Mouse (Mus musculus) hindbrain, embryonic 13.5 days (tissue): ENCODE results near the gene Thrb. TPM values are rescaled to one million over a fixed set of nuclear protein-coding genes. Genes with fewer than 3 reads are reported as not detected.

Experiments
- ATAC-seq: fragments of 200-750 bp; cut with Nextera tagmentation; 2 replicates; pipeline ENCODE4 v1.8.0; 2017; ENCODE audit warnings: moderate TSS enrichment; ENCODE audit not compliant: low FRiP score
- H3K27ac ChIP-seq: fragments of 300-500 bp; sonication (generic); 2 replicates; pipeline ENCODE4 v1.5.1; 2015; ENCODE audit warnings: inconsistent platforms, mild to moderate bottlenecking, moderate library complexity
- H3K27me3 ChIP-seq: fragments of 300-500 bp; sonication (generic); 2 replicates; pipeline ENCODE4 v1.6.1; 2015; ENCODE audit warnings: mild to moderate bottlenecking, inconsistent platforms
- H3K36me3 ChIP-seq: fragments of 300-500 bp; sonication (generic); 2 replicates; pipeline ENCODE4 v1.6.1; 2015; ENCODE audit warnings: mild to moderate bottlenecking, inconsistent platforms
- H3K4me1 ChIP-seq: fragments of 300-500 bp; sonication (generic); replicated peaks from 2 replicates; pipeline ENCODE4 v1.6.1; 2015; ENCODE audit warnings: inconsistent platforms
- H3K4me2 ChIP-seq: fragments of 300-500 bp; sonication (generic); 2 replicates; pipeline ENCODE4 v1.6.1; 2015; ENCODE audit warnings: inconsistent platforms, mild to moderate bottlenecking, moderate library complexity
- H3K4me3 ChIP-seq: fragments of 300-500 bp; sonication (generic); 2 replicates; pipeline ENCODE4 v1.5.1; 2015; ENCODE audit warnings: mild to moderate bottlenecking, inconsistent platforms
- H3K9ac ChIP-seq: fragments of 300-500 bp; sonication (generic); 2 replicates; pipeline ENCODE4 v1.6.1; 2015; ENCODE audit warnings: mild to moderate bottlenecking, inconsistent platforms
- H3K9me3 ChIP-seq: fragments of 300-500 bp; sonication (generic); 2 replicates; pipeline ENCODE4 v1.6.1; 2016; ENCODE audit warnings: inconsistent platforms
- WGBS: fragments of 180-500 bp; shearing (Covaris S2); methylation state at CpG from one replicate; pipeline ENCODE4 v1.1.7; 2015; 5-methylcytosine and 5-hydroxymethylcytosine counted together
- polyA plus RNA-seq: library from polyadenylated mRNA; unstranded; fragments of >200 nt; fragmentation: Nextera tagmentation; extraction: Ambion mirVana; gene quantifications from 2 replicates; pipeline ENCODE4 v1.2.1, GENCODE M21; 2015

Gene Thrb
- polyA plus RNA-seq, 1 experiment from 2014 or later: 0.92 TPM

- Histone ChIP-seq H3K4me1 (no peaks in the 10 kb centered on the region), H3K27me3 (no peaks in the 10 kb centered on the region), H3K9ac (no peak overlapping the region), H3K4me2 (no peak overlapping the region), H3K4me3 (no peak overlapping the region), H3K36me3 (no peaks in the 10 kb centered on the region), H3K9me3 (no peaks in the 10 kb centered on the region), H3K27ac (no peak overlapping the region)
- 93% methylated on average over 1 of the region's 1 CpGs for WGBS
- no peak for ATAC-seq
These were observed 14.3 kb downstream of the Thrb start for GRCm38 (mm10) chr14:17674335-17674734.

GRCm38 (mm10) chr14:17675214-17675613 is 15.2 kb downstream of the Thrb start:
- Histone ChIP-seq H3K4me3 (no peak overlapping the region), H3K36me3 (no peaks in the 10 kb centered on the region), H3K27me3 (no peaks in the 10 kb centered on the region), H3K9ac (no peak overlapping the region), H3K4me1 (no peaks in the 10 kb centered on the region), H3K27ac (no peak overlapping the region), H3K9me3 (no peaks in the 10 kb centered on the region), H3K4me2 (no peak overlapping the region)
- ATAC-seq: no peak
- WGBS: 98% methylated on average over 3 of the region's 3 CpGs

GRCm38 (mm10) chr14:17681479-17681878 is 21.4 kb downstream of the Thrb start:
- Histone ChIP-seq H3K4me3 (no peak overlapping the region), H3K4me2 (no peak overlapping the region), H3K9me3 (no peaks in the 10 kb centered on the region), H3K27ac (no peak overlapping the region), H3K36me3 (no peaks in the 10 kb centered on the region), H3K27me3 (no peaks in the 10 kb centered on the region), H3K9ac (no peak overlapping the region), H3K4me1 (no peaks in the 10 kb centered on the region)
- ATAC-seq: no peak

- Histone ChIP-seq H3K4me3 (no peak overlapping the region), H3K27ac (no peak overlapping the region), H3K36me3 (no peaks in the 10 kb centered on the region), H3K9me3 (no peaks in the 10 kb centered on the region), H3K9ac (no peak overlapping the region), H3K4me2 (no peak overlapping the region), H3K27me3 (no peaks in the 10 kb centered on the region), H3K4me1 (no peaks in the 10 kb centered on the region)
- 68% methylated on average over 1 of the region's 1 CpGs for WGBS
- ATAC-seq: no peak
These were observed 24.8 kb downstream of the Thrb start for GRCm38 (mm10) chr14:17684881-17685280.

GRCm38 (mm10) chr14:17685491-17685890 is 25.4 kb downstream of the Thrb start:
- Histone ChIP-seq H3K36me3 (no peaks in the 10 kb centered on the region), H3K27me3 (no peaks in the 10 kb centered on the region), H3K9me3 (no peaks in the 10 kb centered on the region), H3K9ac (no peak overlapping the region), H3K27ac (no peak overlapping the region), H3K4me3 (no peak overlapping the region), H3K4me1 (no peaks in the 10 kb centered on the region), H3K4me2 (no peak overlapping the region)
- WGBS: 100% methylated on average over 3 of the region's 3 CpGs
- no peak for ATAC-seq

GRCm38 (mm10) chr14:17686939-17687338 is 26.9 kb downstream of the Thrb start:
- Histone ChIP-seq H3K27ac (no peak overlapping the region), H3K36me3 (no peaks in the 10 kb centered on the region), H3K4me1 (no peaks in the 10 kb centered on the region), H3K9ac (no peak overlapping the region), H3K4me2 (no peak overlapping the region), H3K27me3 (no peaks in the 10 kb centered on the region), H3K4me3 (no peak overlapping the region), H3K9me3 (no peaks in the 10 kb centered on the region)
- 88% methylated on average over 3 of the region's 3 CpGs for WGBS
- ATAC-seq: no peak

- 81% methylated on average over 1 of the region's 1 CpGs for WGBS
- no peak overlapping the region for H3K27ac ChIP-seq
- no peak for ATAC-seq
- H3K4me3 ChIP-seq: no peak overlapping the region
- H3K4me2 ChIP-seq: no peak overlapping the region
- no peaks in the 10 kb centered on the region for H3K36me3 ChIP-seq
- no peaks in the 10 kb centered on the region for H3K27me3 ChIP-seq
- no peaks in the 10 kb centered on the region for H3K9me3 ChIP-seq
- no peak overlapping the region for H3K9ac ChIP-seq
- no peaks in the 10 kb centered on the region for H3K4me1 ChIP-seq
These were observed 31.2 kb downstream of the Thrb start for GRCm38 (mm10) chr14:17691246-17691645.

- H3K36me3 ChIP-seq: no peaks in the 10 kb centered on the region
These were observed 35.5 kb downstream of the Thrb start for GRCm38 (mm10) chr14:17695526-17695925.

GRCm38 (mm10) chr14:17697920-17698632 is 38.0 kb downstream of the Thrb start:
- Histone ChIP-seq H3K27ac (no peak overlapping the region), H3K4me1 (no peaks in the 10 kb centered on the region), H3K9ac (no peak overlapping the region), H3K36me3 (no peaks in the 10 kb centered on the region), H3K27me3 (no peaks in the 10 kb centered on the region), H3K9me3 (no peaks in the 10 kb centered on the region), H3K4me3 (no peak overlapping the region), H3K4me2 (no peak overlapping the region)
- WGBS: 88% methylated on average over 9 of the region's 9 CpGs
- no peak for ATAC-seq

More at GRCm38 (mm10) chr14:17695526-17695925, 35.5 kb downstream of the Thrb start:
- 84% methylated on average over 4 of the region's 4 CpGs for WGBS
- Histone ChIP-seq H3K9me3 (no peaks in the 10 kb centered on the region), H3K9ac (no peak overlapping the region), H3K4me3 (no peak overlapping the region), H3K4me2 (no peak overlapping the region), H3K27me3 (no peaks in the 10 kb centered on the region), H3K4me1 (no peaks in the 10 kb centered on the region), H3K27ac (no peak overlapping the region)
- ATAC-seq: no peak

GRCm38 (mm10) chr14:17700228-17700627 is 40.2 kb downstream of the Thrb start:
- Histone ChIP-seq H3K9me3 (no peaks in the 10 kb centered on the region), H3K9ac (no peak overlapping the region), H3K27me3 (no peaks in the 10 kb centered on the region), H3K4me1 (no peaks in the 10 kb centered on the region), H3K4me3 (no peak overlapping the region), H3K36me3 (no peaks in the 10 kb centered on the region), H3K4me2 (no peak overlapping the region), H3K27ac (no peak overlapping the region)
- no peak for ATAC-seq
- 88% methylated on average over 3 of the region's 3 CpGs for WGBS

GRCm38 (mm10) chr14:17713297-17713904 is 53.3 kb downstream of the Thrb start:
- no peaks in the 10 kb centered on the region for H3K36me3 ChIP-seq
- WGBS: 75% methylated on average over 7 of the region's 7 CpGs
- H3K4me1 ChIP-seq: no peaks in the 10 kb centered on the region
- ATAC-seq: no peak
- H3K27me3 ChIP-seq: no peaks in the 10 kb centered on the region
- no peak overlapping the region for H3K9ac ChIP-seq
- no peak overlapping the region for H3K27ac ChIP-seq
- H3K4me2 ChIP-seq: no peak overlapping the region
- no peak overlapping the region for H3K4me3 ChIP-seq
- H3K9me3 ChIP-seq: 0 out of 2 replicates have a peak, but pooled peaks cover 8% of the 10 kb centered on the region

GRCm38 (mm10) chr14:17719494-17719893 is 59.4 kb downstream of the Thrb start:
- no peak overlapping the region for H3K9ac ChIP-seq
- H3K4me3 ChIP-seq: no peak overlapping the region
- H3K4me2 ChIP-seq: no peak overlapping the region
- H3K9me3 ChIP-seq: 0 out of 2 replicates have a peak, but pooled peaks cover 8% of the 10 kb centered on the region
- H3K27ac ChIP-seq: no peak overlapping the region
- no peaks in the 10 kb centered on the region for H3K36me3 ChIP-seq
- H3K4me1 ChIP-seq: no peaks in the 10 kb centered on the region; the same call in 1 of the 2 replicates
- ATAC-seq: no peak
- no peaks in the 10 kb centered on the region for H3K27me3 ChIP-seq
- 93% methylated on average over 2 of the region's 2 CpGs for WGBS
